Mouse (Mus musculus) cerebellum, adult 11 months (tissue): Measurements from ENCODE around the gene Fam178b.
"Not testable (repeated sequence)": the region's sequence is repeated elsewhere in the genome, so short reads cannot be mapped to it uniquely, and the experiment has no call there.

Source experiments
- DNase-seq: peaks from one replicate; pipeline ENCODE4 v3.0.0; 2022

Gene Fam178b

DNA sequence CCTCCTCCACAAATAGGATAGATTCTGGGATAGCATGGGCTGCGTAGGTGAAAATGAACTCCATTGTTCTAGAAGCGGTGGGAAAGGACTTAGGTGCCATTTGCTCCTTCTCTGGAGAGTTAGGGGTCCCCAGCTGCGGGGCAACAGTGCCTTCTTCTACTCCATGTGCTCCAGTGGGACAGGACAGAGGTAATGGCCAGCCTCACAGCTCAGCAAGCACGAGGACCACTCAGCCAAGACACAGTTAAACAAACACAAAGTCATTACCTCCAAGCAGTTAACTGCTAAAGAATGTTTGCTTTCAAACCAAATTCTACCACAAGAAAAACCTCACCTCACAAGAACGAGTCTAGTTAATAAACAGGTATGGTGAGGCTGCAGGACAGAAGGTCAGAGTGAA, 57.5 kb downstream of the Fam178b start:
- no peak for DNase-seq

GRCm38 (mm10) chr1:36615958-36616357, 67.0 kb downstream of the Fam178b start:
- DNase-seq, result not testable (repeated sequence)

DNA sequence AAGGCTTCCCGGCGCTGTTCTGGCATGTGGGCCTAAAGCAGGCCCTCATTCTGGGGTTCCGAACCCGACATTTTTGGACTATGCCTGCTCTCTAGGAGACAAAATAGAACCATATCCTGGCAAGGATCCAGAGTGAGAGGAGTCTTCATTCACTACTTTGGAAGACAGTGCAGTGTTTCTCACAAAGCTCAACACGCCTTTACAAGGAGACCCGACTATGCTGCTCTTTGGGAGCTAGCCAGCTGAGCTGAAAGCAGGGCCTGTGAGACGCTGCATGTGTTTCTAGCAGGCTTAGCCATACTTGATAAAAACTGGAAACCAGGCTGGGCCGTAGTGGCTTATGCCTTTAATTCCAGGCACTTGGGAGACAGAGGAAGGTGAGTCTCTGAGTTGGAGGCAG, 67.8 kb downstream of the Fam178b start:
- no peak for DNase-seq

GRCm38 (mm10) chr1:36614584-36614983, 68.4 kb downstream of the Fam178b start:
- DNase-seq, result no peak

GRCm38 (mm10) chr1:36613374-36613895, 69.5 kb downstream of the Fam178b start:
- no peak for DNase-seq

DNA sequence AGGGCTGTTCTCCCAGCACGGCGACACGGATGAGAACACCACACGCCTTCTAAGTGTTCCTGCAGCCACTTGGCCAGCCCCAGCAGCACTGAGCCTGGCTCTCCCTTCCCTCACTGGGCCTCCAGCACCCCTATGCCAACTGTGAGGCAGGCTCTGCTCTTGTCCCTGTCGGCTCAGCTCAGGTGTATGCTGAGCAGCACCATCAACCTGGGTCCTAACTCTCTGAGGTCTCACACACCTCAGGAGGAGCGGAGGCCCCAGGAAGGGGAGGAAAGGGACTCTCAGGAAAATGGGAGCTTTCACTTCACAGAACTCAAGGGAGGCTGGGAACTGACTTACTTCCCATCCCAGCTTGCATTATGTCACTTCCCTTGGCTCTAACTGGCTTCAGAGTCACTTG, 70.6 kb downstream of the Fam178b start:
- DNase-seq, result no peak

GRCm38 (mm10) chr1:36611449-36612123, 71.4 kb downstream of the Fam178b start:
- DNase-seq, result no peak

DNA sequence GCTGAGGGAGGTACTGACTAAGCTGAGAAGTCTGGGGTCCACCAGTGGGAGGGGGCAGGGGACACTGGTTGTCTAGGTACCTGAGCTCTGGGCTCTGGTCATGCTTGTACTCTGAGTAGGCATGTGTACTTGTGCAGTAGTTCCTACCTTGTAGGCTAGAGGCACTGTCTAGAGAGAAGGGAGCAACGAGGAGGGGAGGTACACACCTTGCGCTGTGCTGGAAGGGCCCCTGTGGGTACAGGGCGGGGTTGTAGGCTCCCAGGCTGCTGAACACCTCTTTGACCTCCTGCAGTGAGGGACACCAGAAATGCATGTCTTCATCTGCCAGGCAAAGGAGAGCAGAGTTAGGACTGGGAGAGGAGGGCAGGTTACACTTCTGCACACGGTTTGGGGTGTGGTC, 74.8 kb downstream of the Fam178b start:
- DNase-seq, result no peak

DNA sequence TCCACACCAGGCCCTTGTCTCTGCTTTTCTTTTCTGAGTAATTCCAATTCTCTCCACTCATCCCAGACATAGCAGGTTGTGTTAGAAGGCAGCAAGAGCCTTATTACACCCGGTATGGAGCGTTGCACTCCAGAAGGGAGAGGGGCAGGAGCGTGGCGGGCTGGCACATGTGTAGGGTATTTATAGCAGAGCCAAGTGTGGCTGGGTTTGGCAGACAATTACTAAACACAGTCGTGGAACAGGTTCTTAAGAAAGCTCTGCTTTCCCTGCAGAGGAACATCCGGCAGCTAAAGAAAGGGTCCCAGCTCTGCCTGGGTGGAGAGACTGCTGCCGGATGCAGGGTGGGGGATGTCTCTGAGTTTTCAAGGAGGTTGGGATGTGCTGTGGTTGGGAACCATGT, 76.0 kb downstream of the Fam178b start:
- no peak for DNase-seq

DNA sequence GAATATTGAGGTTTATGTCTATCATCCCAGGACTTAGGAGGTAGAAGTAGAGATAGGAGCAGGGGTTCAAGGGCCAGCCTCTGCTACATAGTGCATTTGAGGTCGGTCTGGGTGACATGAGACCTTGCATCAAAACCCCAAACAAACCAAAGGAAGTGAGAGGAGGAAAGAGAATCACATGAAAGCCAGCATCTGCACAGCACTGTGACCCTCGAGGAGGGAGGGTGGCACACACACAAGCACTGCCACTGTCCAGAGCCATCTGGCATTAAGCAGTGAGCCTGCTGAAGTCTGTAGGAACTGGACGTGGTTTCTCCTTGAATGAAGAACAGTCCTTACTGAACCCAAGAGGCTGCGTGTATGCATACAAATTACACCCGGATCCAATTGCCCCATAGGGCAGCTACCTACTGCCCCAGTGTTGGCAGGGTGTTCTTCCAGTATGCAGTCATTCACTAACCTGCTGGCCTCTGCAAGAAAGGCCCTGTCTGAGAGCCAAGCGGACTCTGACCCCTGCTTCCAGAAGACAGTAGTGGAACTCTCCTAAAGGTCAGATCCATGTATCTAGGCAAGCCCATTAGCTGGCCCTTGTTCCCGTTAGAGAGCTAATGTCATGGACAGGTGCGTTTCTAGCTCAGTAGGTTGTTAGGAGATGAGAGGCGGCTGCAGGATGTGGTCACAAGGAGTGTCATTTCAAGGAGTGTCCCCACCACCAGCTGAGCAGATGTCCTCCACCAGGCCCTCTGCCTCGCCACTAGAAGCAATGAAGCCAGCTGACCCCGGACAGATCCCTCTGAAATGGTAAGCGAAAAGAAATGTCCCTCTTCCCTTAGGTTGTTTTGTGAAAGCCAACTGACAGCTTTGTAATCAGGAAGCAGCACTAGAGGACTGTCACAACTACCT, 78.5 kb downstream of the Fam178b start:
- DNase-seq, result no peak

DNA sequence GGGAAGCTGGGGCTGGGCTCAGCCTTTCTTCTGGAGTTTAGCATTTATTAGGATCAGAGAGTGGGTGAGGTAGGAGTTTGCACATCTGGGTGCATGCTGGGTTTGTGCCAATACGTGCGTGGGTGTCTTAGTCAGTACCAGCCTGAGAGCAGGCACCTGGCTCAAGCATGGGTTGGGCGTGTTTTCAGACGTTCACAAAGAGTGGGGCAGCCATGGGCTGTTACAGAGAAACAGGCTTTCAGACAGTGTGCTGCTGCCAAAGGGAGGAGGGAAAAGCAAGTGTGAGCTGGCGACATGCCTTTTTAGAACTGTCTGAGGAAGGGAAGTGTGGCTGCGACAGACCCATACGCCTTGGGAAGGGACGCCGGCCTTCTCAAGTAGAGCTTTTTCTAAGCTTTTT, 79.6 kb downstream of the Fam178b start:
- DNase-seq, result no peak

DNA sequence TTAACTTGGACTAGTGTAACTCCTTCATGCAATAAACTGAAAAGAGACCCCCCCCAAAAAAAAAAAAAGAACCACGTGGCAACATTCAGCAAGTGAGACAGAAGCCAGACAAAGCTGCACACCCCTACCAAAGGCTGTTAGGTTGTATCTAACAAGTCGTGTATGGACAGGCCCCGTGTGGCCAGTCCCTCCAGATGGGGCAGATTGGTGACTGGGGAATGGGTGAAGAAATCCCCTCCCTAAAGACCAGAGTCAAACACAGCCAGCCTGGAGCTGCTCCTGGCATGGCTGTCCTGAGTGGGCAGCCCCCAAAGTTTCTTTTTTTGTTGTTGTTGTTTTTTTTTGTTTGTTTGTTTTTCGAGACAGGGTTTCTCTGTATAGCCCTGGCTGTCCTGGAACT, 80.7 kb downstream of the Fam178b start:
- DNase-seq, result no peak

DNA sequence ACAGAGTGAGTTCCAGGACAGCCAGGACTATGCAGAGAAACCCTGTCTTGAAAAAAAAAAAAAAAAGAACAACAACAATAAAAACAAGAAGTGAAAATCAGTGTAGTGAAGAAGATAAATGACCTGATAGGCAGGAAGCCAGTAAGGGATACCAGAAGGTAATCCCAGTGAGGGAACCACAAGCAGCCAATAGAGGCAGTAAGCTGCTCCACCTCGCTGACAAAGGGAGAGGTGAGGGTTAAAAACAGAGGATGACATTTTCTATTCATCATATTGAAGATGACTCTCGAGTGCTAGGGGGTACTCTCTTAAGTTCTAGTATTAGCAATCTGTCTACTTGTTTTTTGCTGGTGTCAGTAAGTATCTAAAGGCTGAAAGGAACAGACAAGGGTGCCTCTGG, 84.6 kb downstream of the Fam178b start:
- DNase-seq, result no peak

DNA sequence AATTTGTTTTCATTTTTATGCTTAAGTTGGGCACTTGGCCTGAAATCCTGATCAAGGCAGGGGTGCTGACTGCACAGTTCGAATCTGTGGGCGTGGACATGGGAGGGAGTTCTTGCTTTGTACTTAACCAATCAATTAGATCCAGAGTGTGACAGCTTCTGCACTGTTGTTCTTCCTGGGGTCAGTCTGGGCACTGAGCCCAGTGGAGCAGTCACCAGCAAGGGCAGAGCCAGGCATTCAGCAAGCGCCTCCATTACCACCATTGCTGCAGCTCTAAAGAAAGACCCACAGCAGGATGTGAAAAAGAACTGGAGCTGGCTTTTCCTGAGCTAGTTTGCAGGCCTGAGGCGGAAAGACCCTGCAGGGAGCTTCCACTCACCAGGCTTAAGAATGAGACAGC, 86.9 kb downstream of the Fam178b start:
- no peak for DNase-seq

DNA sequence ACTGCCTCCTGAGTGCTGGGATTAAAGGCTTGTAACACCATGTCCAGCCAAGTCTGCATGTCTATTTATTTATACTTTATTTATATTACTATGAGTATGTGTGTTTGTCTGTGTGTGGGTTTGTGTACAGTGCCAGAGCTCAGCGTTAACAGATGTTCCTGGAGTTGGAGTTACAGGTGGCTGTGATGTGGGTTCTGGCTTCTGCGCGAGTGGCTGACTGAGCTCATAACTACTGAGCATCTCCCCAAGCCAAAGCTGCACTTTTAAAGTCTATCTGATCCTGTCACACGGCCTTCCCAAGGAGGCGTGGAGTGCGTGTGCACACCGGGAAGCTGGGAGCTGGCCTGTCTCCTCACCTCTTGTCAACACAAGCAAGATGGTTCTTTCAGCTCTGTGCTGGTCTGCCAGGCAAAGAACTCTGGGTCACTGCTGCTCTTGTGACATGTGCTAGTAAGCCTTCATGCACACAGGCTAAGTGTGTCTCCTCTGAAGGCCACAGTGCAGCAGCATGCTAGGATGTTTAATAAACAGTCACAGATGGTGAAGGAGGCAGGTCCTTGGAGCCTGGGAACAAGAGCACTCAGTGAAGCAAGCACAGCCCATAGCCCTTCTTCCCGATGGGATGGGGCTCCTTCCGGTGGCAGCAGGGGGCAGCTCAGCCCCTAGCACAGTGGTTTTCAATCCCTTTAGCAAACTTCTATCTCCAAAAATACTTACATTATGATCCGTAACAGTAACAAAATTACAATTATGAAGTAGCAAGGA, 87.6 kb downstream of the Fam178b start:
- DNase-seq, result no peak

DNA sequence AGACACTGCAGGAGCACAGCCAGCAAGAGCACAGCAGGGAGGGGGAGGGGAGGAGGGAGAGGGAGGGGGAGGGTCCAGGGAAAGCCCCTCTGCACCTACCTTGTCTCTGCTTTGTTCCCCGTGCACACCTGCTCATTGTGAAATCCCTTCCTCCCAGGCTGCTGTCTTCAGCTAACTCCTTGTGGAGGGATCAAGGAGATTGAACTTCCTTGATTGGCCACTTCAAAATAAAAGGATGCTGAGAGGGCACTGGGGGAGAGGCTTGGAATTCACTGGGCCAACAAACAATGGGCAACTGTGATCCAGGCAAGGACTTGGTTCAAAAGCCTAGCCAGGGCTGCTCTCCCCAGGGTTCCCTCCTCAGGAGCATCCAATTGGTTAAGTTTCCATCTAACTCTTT, 89.9 kb downstream of the Fam178b start:
- no peak for DNase-seq

DNA sequence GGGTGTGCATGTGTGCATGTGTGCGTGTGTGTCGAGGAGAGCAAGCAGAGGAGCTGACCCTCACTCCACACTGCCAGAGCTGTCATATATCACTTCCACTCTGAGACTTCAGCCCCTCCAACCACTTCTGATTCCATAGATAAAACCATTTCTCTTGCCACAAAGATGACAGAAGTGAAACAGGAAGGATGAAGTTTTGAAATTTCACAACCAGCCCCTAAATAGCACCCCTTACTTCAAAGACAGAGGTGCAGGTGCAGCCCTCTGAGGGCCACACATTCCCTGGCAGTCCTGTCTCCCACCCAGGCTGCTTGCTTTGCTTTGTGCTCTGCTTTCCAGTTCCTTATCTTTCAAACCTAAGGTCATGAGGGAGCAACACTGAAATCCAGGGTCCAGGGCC, 91.6 kb downstream of the Fam178b start:
- no peak for DNase-seq

DNA sequence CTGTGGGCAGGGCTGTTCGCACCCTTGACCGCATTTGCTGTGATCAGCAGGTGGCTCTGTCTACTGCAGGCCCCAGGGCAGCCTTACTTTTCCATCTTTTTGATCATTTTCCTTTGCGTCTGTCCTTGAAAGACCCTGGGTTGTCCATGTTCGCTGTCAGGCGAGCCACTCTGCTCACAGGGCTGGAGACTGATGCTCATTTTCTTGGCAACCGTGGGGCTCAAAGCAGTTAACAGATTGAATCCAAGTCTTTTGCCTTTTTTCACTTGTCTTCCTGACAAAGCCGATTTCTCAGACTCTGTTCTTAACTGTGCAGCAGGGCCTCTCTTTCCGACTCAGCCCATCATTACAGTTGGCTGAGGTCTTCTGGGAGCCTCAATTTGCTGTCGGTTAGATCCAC, 92.3 kb downstream of the Fam178b start:
- DNase-seq, result no peak

- DNase-seq, result peak; percentile 44
Observed at GRCm38 (mm10) chr1:36589486-36589885, 93.5 kb downstream of the Fam178b start.

GRCm38 (mm10) chr1:36588476-36589450, 94.2 kb downstream of the Fam178b start:
- no peak for DNase-seq

DNA sequence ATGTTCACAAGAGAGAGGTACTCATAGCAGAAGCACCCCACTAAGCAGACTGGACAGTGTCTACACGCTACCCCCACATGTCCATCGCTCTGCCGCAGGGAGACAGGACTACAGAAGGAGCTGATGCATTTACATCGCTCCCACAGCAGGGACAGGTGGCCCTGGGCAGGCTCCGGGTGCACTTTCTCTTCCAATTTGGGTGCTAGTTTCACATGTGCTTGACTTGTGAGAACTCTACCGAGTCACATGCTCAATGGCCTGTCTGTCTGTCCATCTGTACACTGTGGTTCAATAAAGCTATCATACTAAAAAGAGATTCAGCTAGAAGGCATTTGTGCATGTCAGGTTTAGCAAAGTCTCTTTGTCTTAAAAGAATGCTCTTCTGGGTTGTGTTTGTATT, 95.1 kb downstream of the Fam178b start:
- no peak for DNase-seq

GRCm38 (mm10) chr1:36586288-36586687, 96.7 kb downstream of the Fam178b start:
- no peak for DNase-seq
